Mouse (Mus musculus): Measurements from ENCODE around the gene Glg1.
"Not testable (repeated sequence)": the region's sequence is repeated elsewhere in the genome, so short reads cannot be mapped to it uniquely, and the experiment has no call there.

Gene Glg1

GRCm38 (mm10) chr8:111252487-111253112 lies 6.4 kb downstream of the Glg1 start:
- no peak for DNase-seq (ENCODE audit: low spot score in 2 of 2)

GRCm38 (mm10) chr8:111250111-111250510 lies 8.9 kb downstream of the Glg1 start:
- DNase-seq (ENCODE audit: low spot score in 2 of 2) = no peak

- DNase-seq (ENCODE audit: low spot score in 2 of 2) = no peak
Measured at GRCm38 (mm10) chr8:111248136-111248535, 10.9 kb downstream of the Glg1 start.

GRCm38 (mm10) chr8:111246864-111247263 lies 12.2 kb downstream of the Glg1 start:
- not testable (repeated sequence) for DNase-seq (ENCODE audit: low spot score in 2 of 2)

- DNase-seq (ENCODE audit: low spot score in 2 of 2) = no peak
Measured at GRCm38 (mm10) chr8:111246287-111246830, 12.7 kb downstream of the Glg1 start.

GRCm38 (mm10) chr8:111237301-111237700 lies 21.7 kb downstream of the Glg1 start:
- no peak for DNase-seq (ENCODE audit: low spot score in 2 of 2)

GRCm38 (mm10) chr8:111233730-111234129 lies 25.3 kb downstream of the Glg1 start:
- no peak for DNase-seq (ENCODE audit: low spot score in 2 of 2)

- no peak for DNase-seq (ENCODE audit: low spot score in 2 of 2)
Measured at GRCm38 (mm10) chr8:111224153-111224552, 34.9 kb downstream of the Glg1 start.

GRCm38 (mm10) chr8:111218107-111218506 lies 40.9 kb downstream of the Glg1 start:
- DNase-seq (ENCODE audit: low spot score in 2 of 2) = no peak

GRCm38 (mm10) chr8:111213406-111213805 lies 45.6 kb downstream of the Glg1 start:
- DNase-seq (ENCODE audit: low spot score in 2 of 2) = no peak

GRCm38 (mm10) chr8:111211180-111211579 lies 47.8 kb downstream of the Glg1 start:
- DNase-seq (ENCODE audit: low spot score in 2 of 2) = no peak

- no peak for DNase-seq (ENCODE audit: low spot score in 2 of 2)
Measured at GRCm38 (mm10) chr8:111209874-111210273, 49.1 kb downstream of the Glg1 start.

- DNase-seq (ENCODE audit: low spot score in 2 of 2) = no peak
Measured at GRCm38 (mm10) chr8:111206321-111206720, 52.7 kb downstream of the Glg1 start.

GRCm38 (mm10) chr8:111205033-111205432 lies 54.0 kb downstream of the Glg1 start:
- no peak for DNase-seq (ENCODE audit: low spot score in 2 of 2)

GRCm38 (mm10) chr8:111203341-111203740 lies 55.7 kb downstream of the Glg1 start:
- DNase-seq (ENCODE audit: low spot score in 2 of 2) = no peak

GRCm38 (mm10) chr8:111197966-111198365 lies 61.0 kb downstream of the Glg1 start:
- DNase-seq (ENCODE audit: low spot score in 2 of 2) = no peak

- no peak for DNase-seq (ENCODE audit: low spot score in 2 of 2)
Measured at GRCm38 (mm10) chr8:111196181-111196580, 62.8 kb downstream of the Glg1 start.

- DNase-seq (ENCODE audit: low spot score in 2 of 2) = no peak
Measured at GRCm38 (mm10) chr8:111188594-111189211, 70.3 kb downstream of the Glg1 start.

GRCm38 (mm10) chr8:111187470-111187869 lies 71.5 kb downstream of the Glg1 start:
- no peak for DNase-seq (ENCODE audit: low spot score in 2 of 2)

GRCm38 (mm10) chr8:111185472-111185947 lies 73.5 kb downstream of the Glg1 start:
- peak; percentile 48 to 54 for DNase-seq (ENCODE audit: low spot score in 2 of 2)

- DNase-seq (ENCODE audit: low spot score in 2 of 2) = no peak
Measured at GRCm38 (mm10) chr8:111171661-111172060, 87.4 kb downstream of the Glg1 start.

GRCm38 (mm10) chr8:111157617-111158016 lies 101.4 kb downstream of the Glg1 start:
- DNase-seq (ENCODE audit: low spot score in 2 of 2) = peak in 1 of 2 experiments; percentile 53
